Mouse (Mus musculus): ENCODE results near the gene Cntn5. TPM values are rescaled to one million over a fixed set of nuclear protein-coding genes. Genes with fewer than 3 reads are reported as not detected.
A peak's percentile ranks its signal among the peaks of the same experiment; 100 is the strongest.

Cntn5 gene
- total RNA-seq (2021), result 10 to 100 TPM; 45.0 to 57.4 TPM

- intact Hi-C loops (cut with DNase I), result loop anchor here (5.0 kb wide), 1 partner anchor 1527 kb away; no protein-coding TSS in a partner anchor
Observed at GRCm38 (mm10) chr9:10904616-10905363, at the start of gene Cntn5. Gene Cntn5 (minus strand): TSS chr9:10904775.

GRCm38 (mm10) chr9:10950470-10950869 lies 45.9 kb upstream of the Cntn5 start:
- no peak for DNase-seq
- intact Hi-C loops (cut with DNase I), result no loop called here

More at GRCm38 (mm10) chr9:10904616-10905363, at the start of gene Cntn5:
- DNase-seq, result peak; percentile 51

GRCm38 (mm10) chr9:10909573-10909972 lies 5.0 kb upstream of the Cntn5 start:
- intact Hi-C loops (cut with DNase I), result loop anchor here (2.0 to 5.0 kb wide), 2 partner anchors 1532 to 1967 kb away; no protein-coding TSS in a partner anchor
- peak; percentile 75 for DNase-seq

- peak; percentile 29 for DNase-seq
- intact Hi-C loops (cut with DNase I), result loop anchor here (5.0 kb wide), 1 partner anchor 1528 kb away; no protein-coding TSS in a partner anchor
Observed at GRCm38 (mm10) chr9:10905696-10906095, 1.1 kb upstream of the Cntn5 start.

- intact Hi-C loops (cut with DNase I), result no loop called here
- DNase-seq, result no peak
Observed at GRCm38 (mm10) chr9:10879758-10880157, 24.8 kb downstream of the Cntn5 start.

- intact Hi-C loops (cut with DNase I), result no loop called here
- DNase-seq, result no peak
Observed at GRCm38 (mm10) chr9:10873881-10874280, 30.7 kb downstream of the Cntn5 start.

GRCm38 (mm10) chr9:10856204-10856892 lies 48.2 kb downstream of the Cntn5 start:
- no peak for DNase-seq

GRCm38 (mm10) chr9:10816711-10817110 lies 87.9 kb downstream of the Cntn5 start:
- no peak for DNase-seq
- intact Hi-C loops (cut with DNase I), result no loop called here

More at GRCm38 (mm10) chr9:10856204-10856892, 48.2 kb downstream of the Cntn5 start:
- intact Hi-C loops (cut with DNase I), result no loop called here

GRCm38 (mm10) chr9:10797158-10797557 lies 107.4 kb downstream of the Cntn5 start:
- DNase-seq, result no peak
- intact Hi-C loops (cut with DNase I), result no loop called here

- DNase-seq, result no peak
- intact Hi-C loops (cut with DNase I), result no loop called here
Observed at GRCm38 (mm10) chr9:10795102-10795501, 109.5 kb downstream of the Cntn5 start.

GRCm38 (mm10) chr9:10731878-10732277 lies 172.7 kb downstream of the Cntn5 start:
- intact Hi-C loops (cut with DNase I), result no loop called here
- DNase-seq, result no peak

- no peak for DNase-seq
- intact Hi-C loops (cut with DNase I), result no loop called here
Observed at GRCm38 (mm10) chr9:10724191-10724590, 180.4 kb downstream of the Cntn5 start.

- DNase-seq, result no peak
- intact Hi-C loops (cut with DNase I), result no loop called here
Observed at GRCm38 (mm10) chr9:10722121-10722520, 182.5 kb downstream of the Cntn5 start.

- intact Hi-C loops (cut with DNase I), result no loop called here
- DNase-seq, result no peak
Observed at GRCm38 (mm10) chr9:10718986-10719385, 185.6 kb downstream of the Cntn5 start.

- intact Hi-C loops (cut with DNase I), result no loop called here
- no peak for DNase-seq
Observed at GRCm38 (mm10) chr9:10713641-10714040, 190.9 kb downstream of the Cntn5 start.

GRCm38 (mm10) chr9:10681646-10682045 lies 222.9 kb downstream of the Cntn5 start:
- DNase-seq, result no peak

GRCm38 (mm10) chr9:10681181-10681580 lies 223.4 kb downstream of the Cntn5 start:
- no peak for DNase-seq
- intact Hi-C loops (cut with DNase I), result no loop called here

More at GRCm38 (mm10) chr9:10681646-10682045, 222.9 kb downstream of the Cntn5 start:
- intact Hi-C loops (cut with DNase I), result no loop called here

- intact Hi-C loops (cut with DNase I), result no loop called here
- DNase-seq, result no peak
Observed at GRCm38 (mm10) chr9:10668676-10669075, 235.9 kb downstream of the Cntn5 start.

GRCm38 (mm10) chr9:10667438-10667837 lies 237.1 kb downstream of the Cntn5 start:
- intact Hi-C loops (cut with DNase I), result no loop called here
- DNase-seq, result no peak

GRCm38 (mm10) chr9:10665756-10666155 lies 238.8 kb downstream of the Cntn5 start:
- DNase-seq, result peak; percentile 19

GRCm38 (mm10) chr9:10663101-10663500 lies 241.5 kb downstream of the Cntn5 start:
- peak; percentile 70 for DNase-seq
- intact Hi-C loops (cut with DNase I), result no loop called here

More at GRCm38 (mm10) chr9:10665756-10666155, 238.8 kb downstream of the Cntn5 start:
- intact Hi-C loops (cut with DNase I), result no loop called here

GRCm38 (mm10) chr9:10659478-10659877 lies 245.1 kb downstream of the Cntn5 start:
- intact Hi-C loops (cut with DNase I), result no loop called here
- no peak for DNase-seq

Measured in left cerebral cortex, postnatal 4 days (tissue).